Mouse (Mus musculus) limb, embryonic 12.5 days (tissue): ENCODE data around the gene Dnah8. TPM values are rescaled to one million over a fixed set of nuclear protein-coding genes. Genes with fewer than 3 reads are reported as not detected.

Experiments
- ATAC-seq: fragments of 200-750 bp; cut with Nextera tagmentation; 2 replicates; pipeline ENCODE4 v1.8.0; 2017; ENCODE audit warnings: low read depth, moderate TSS enrichment; ENCODE audit not compliant: insufficient number of reproducible peaks, insufficient read depth, low FRiP score, low TSS enrichment
- H3K27ac ChIP-seq: fragments of 300-500 bp; sonication (generic); 2 replicates; pipeline ENCODE4 v1.5.1; 2016; ENCODE audit warnings: mild to moderate bottlenecking, moderate library complexity
- H3K27me3 ChIP-seq: fragments of 300-500 bp; sonication (generic); 2 replicates; pipeline ENCODE4 v1.6.1; 2016; ENCODE audit warnings: mild to moderate bottlenecking, moderate library complexity
- H3K36me3 ChIP-seq: fragments of 300-500 bp; sonication (generic); 2 replicates; pipeline ENCODE4 v1.6.1; 2016; ENCODE audit warnings: mild to moderate bottlenecking, moderate library complexity
- H3K4me1 ChIP-seq: fragments of 300-500 bp; sonication (generic); replicated peaks from 2 replicates; pipeline ENCODE4 v1.6.1; 2016
- H3K4me2 ChIP-seq: fragments of 300-500 bp; sonication (generic); 2 replicates; pipeline ENCODE4 v1.6.1; 2016; ENCODE audit warnings: mild to moderate bottlenecking, moderate library complexity
- H3K4me3 ChIP-seq: fragments of 300-500 bp; sonication (generic); replicated peaks from 2 replicates; pipeline ENCODE4 v1.5.1; 2016; ENCODE audit warnings: mild to moderate bottlenecking
- H3K9ac ChIP-seq: fragments of 300-500 bp; sonication (generic); replicated peaks from 2 replicates; pipeline ENCODE4 v1.6.1; 2016; ENCODE audit warnings: mild to moderate bottlenecking, moderate library complexity
- H3K9me3 ChIP-seq: fragments of 300-500 bp; sonication (generic); 2 replicates; pipeline ENCODE4 v1.6.1; 2016; ENCODE audit warnings: mild to moderate bottlenecking, moderate library complexity
- WGBS: fragments of 180-500 bp; shearing (Covaris S2); methylation state at CpG from one replicate; pipeline ENCODE4 v1.1.7; 2016; 5-methylcytosine and 5-hydroxymethylcytosine counted together
- polyA plus RNA-seq: library from polyadenylated mRNA; unstranded; fragments of >200 nt; fragmentation: Nextera tagmentation; extraction: Ambion mirVana; gene quantifications from 2 replicates; pipeline ENCODE4 v1.2.1, GENCODE M21; 2016

Gene Dnah8
- polyA plus RNA-seq, 1 experiment from 2014 or later: 1.6 TPM

GRCm38 (mm10) chr17:30878626-30879025, 254.5 kb downstream of the Dnah8 start:
- Histone ChIP-seq H3K27me3 (peaks cover 19% of the 10 kb centered on the region), H3K9ac (no peak overlapping the region), H3K4me1 (no peaks in the 10 kb centered on the region), H3K9me3 (peaks cover 5% of the 10 kb centered on the region), H3K36me3 (no peaks in the 10 kb centered on the region), H3K4me2 (no peak overlapping the region), H3K4me3 (no peak overlapping the region), H3K27ac (no peak overlapping the region)
- WGBS: 45% methylated on average over 6 of the region's 6 CpGs
- no peak for ATAC-seq

- 84% methylated on average over 3 of the region's 3 CpGs for WGBS
- no peak overlapping the region for H3K4me2 ChIP-seq
- 0 out of 2 replicates have a peak, but pooled peaks cover 4% of the 10 kb centered on the region for H3K9me3 ChIP-seq
- no peak overlapping the region for H3K27ac ChIP-seq
- H3K4me3 ChIP-seq: no peak overlapping the region
- H3K36me3 ChIP-seq: no peaks in the 10 kb centered on the region
- no peak for ATAC-seq
- H3K27me3 ChIP-seq: peaks cover 19% of the 10 kb centered on the region
- H3K9ac ChIP-seq: no peak overlapping the region
- no peaks in the 10 kb centered on the region for H3K4me1 ChIP-seq
Observed at GRCm38 (mm10) chr17:30880391-30880790, 256.2 kb downstream of the Dnah8 start.

- no peaks in the 10 kb centered on the region for H3K36me3 ChIP-seq
- H3K4me2 ChIP-seq: no peak overlapping the region
- no peak overlapping the region for H3K9ac ChIP-seq
- H3K9me3 ChIP-seq: 0 out of 2 replicates have a peak, but pooled peaks cover 6% of the 10 kb centered on the region
- no peaks in the 10 kb centered on the region for H3K4me1 ChIP-seq
- WGBS: 52% methylated on average over 2 of the region's 2 CpGs
- H3K4me3 ChIP-seq: no peak overlapping the region
- peaks cover 19% of the 10 kb centered on the region for H3K27me3 ChIP-seq
- no peak overlapping the region for H3K27ac ChIP-seq
- ATAC-seq: no peak
Observed at GRCm38 (mm10) chr17:30881001-30881400, 256.8 kb downstream of the Dnah8 start.

GRCm38 (mm10) chr17:30882206-30882605, 258.1 kb downstream of the Dnah8 start:
- ATAC-seq: no peak
- WGBS: 13% methylated on average over 6 of the region's 6 CpGs
- 0 out of 2 replicates have a peak, but pooled peaks cover 9% of the 10 kb centered on the region for H3K9me3 ChIP-seq
- no peaks in the 10 kb centered on the region for H3K36me3 ChIP-seq
- H3K9ac ChIP-seq: no peak overlapping the region
- H3K27ac ChIP-seq: no peak overlapping the region
- no peak overlapping the region for H3K4me2 ChIP-seq
- no peaks in the 10 kb centered on the region for H3K4me1 ChIP-seq
- H3K4me3 ChIP-seq: no peak overlapping the region
- peaks cover 19% of the 10 kb centered on the region for H3K27me3 ChIP-seq

- Histone ChIP-seq H3K4me1 (no peaks in the 10 kb centered on the region), H3K27ac (no peak overlapping the region)
- 76% methylated on average over 8 of the region's 8 CpGs for WGBS
Observed at GRCm38 (mm10) chr17:30883534-30883933, 259.4 kb downstream of the Dnah8 start.

GRCm38 (mm10) chr17:30892086-30892485, 267.9 kb downstream of the Dnah8 start:
- no peak overlapping the region for H3K9ac ChIP-seq
- H3K4me1 ChIP-seq: peaks cover 10% of the 10 kb centered on the region
- WGBS: 0% methylated on average over 1 of the region's 1 CpGs
- H3K27ac ChIP-seq: no peak overlapping the region
- H3K4me2 ChIP-seq: no peak overlapping the region
- H3K4me3 ChIP-seq: no peak overlapping the region
- H3K36me3 ChIP-seq: no peaks in the 10 kb centered on the region
- H3K9me3 ChIP-seq: no peaks in the 10 kb centered on the region
- ATAC-seq: no peak; the same call in 1 of the 2 replicates
- H3K27me3 ChIP-seq: peaks cover 18% of the 10 kb centered on the region

More at GRCm38 (mm10) chr17:30883534-30883933, 259.4 kb downstream of the Dnah8 start:
- Histone ChIP-seq H3K4me2 (no peak overlapping the region), H3K27me3 (peaks cover 19% of the 10 kb centered on the region), H3K9me3 (0 out of 2 replicates have a peak, but pooled peaks cover 9% of the 10 kb centered on the region), H3K9ac (no peak overlapping the region), H3K4me3 (no peak overlapping the region), H3K36me3 (no peaks in the 10 kb centered on the region)
- no peak for ATAC-seq

- Histone ChIP-seq H3K4me1 (peaks cover 10% of the 10 kb centered on the region), H3K27ac (no peak overlapping the region), H3K36me3 (no peaks in the 10 kb centered on the region), H3K4me3 (no peak overlapping the region), H3K4me2 (no peak overlapping the region), H3K9me3 (no peaks in the 10 kb centered on the region), H3K27me3 (peaks cover 24% of the 10 kb centered on the region), H3K9ac (no peak overlapping the region)
- no peak for ATAC-seq
- 41% methylated on average over 2 of the region's 2 CpGs for WGBS
Observed at GRCm38 (mm10) chr17:30892730-30893129, 268.6 kb downstream of the Dnah8 start.

GRCm38 (mm10) chr17:30897075-30897474, 272.9 kb downstream of the Dnah8 start:
- Histone ChIP-seq H3K9ac (no peak overlapping the region), H3K4me2 (no peak overlapping the region), H3K36me3 (no peaks in the 10 kb centered on the region), H3K27ac (no peak overlapping the region), H3K4me1 (peaks cover 9% of the 10 kb centered on the region), H3K9me3 (0 out of 2 replicates have a peak, but pooled peaks cover 3% of the 10 kb centered on the region), H3K27me3 (peaks cover 59% of the 10 kb centered on the region), H3K4me3 (no peak overlapping the region)
- WGBS: 32% methylated on average over 2 of the region's 2 CpGs
- ATAC-seq: no peak

GRCm38 (mm10) chr17:30901627-30902026, 277.5 kb downstream of the Dnah8 start, which contains the start of gene Glp1r:
Glp1r (plus strand) TSS chr17:30901817.
- H3K4me2 ChIP-seq: peak within 1 kb of the TSS; percentile 88
- peak within 1 kb of the TSS; percentile 48 for H3K4me3 ChIP-seq
- H3K4me1 ChIP-seq: peaks cover 7% of the 10 kb centered on the region
- H3K36me3 ChIP-seq: no peaks in the 10 kb centered on the region
- WGBS: under 1% methylated on average over 25 of the region's 37 CpGs
- ATAC-seq: no peak
- H3K9me3 ChIP-seq: 0 out of 2 replicates have a peak, but pooled peaks cover 3% of the 10 kb centered on the region
- H3K9ac ChIP-seq: peak within 1 kb of the TSS; percentile 53
- no peak within 1 kb of the TSS for H3K27ac ChIP-seq
- peaks cover 96% of the 10 kb centered on the region for H3K27me3 ChIP-seq

GRCm38 (mm10) chr17:30904096-30904495, 279.9 kb downstream of the Dnah8 start:
- peaks cover 98% of the 10 kb centered on the region for H3K27me3 ChIP-seq
- no peak overlapping the region for H3K27ac ChIP-seq
- 81% methylated on average over 2 of the region's 2 CpGs for WGBS
- H3K4me2 ChIP-seq: no peak overlapping the region
- H3K9ac ChIP-seq: no peak overlapping the region
- H3K4me3 ChIP-seq: no peak overlapping the region
- ATAC-seq: no peak
- H3K4me1 ChIP-seq: peaks cover 7% of the 10 kb centered on the region
- no peaks in the 10 kb centered on the region for H3K36me3 ChIP-seq
- H3K9me3 ChIP-seq: 0 out of 2 replicates have a peak, but pooled peaks cover under 1% of the 10 kb centered on the region

GRCm38 (mm10) chr17:30907577-30907976, 283.4 kb downstream of the Dnah8 start:
- H3K9ac ChIP-seq: no peak overlapping the region
- peaks cover 100% of the 10 kb centered on the region for H3K27me3 ChIP-seq
- H3K27ac ChIP-seq: no peak overlapping the region
- no peak overlapping the region for H3K4me3 ChIP-seq
- H3K4me2 ChIP-seq: no peak overlapping the region
- H3K36me3 ChIP-seq: no peaks in the 10 kb centered on the region
- H3K4me1 ChIP-seq: peaks cover 20% of the 10 kb centered on the region
- no peaks in the 10 kb centered on the region for H3K9me3 ChIP-seq
- WGBS: 75% methylated on average over 4 of the region's 4 CpGs
- no peak for ATAC-seq
